Mouse (Mus musculus) retina, postnatal 7 days (tissue): ENCODE results near the gene Krt19.

Source experiments
- DNase-seq: peaks from one replicate; pipeline ENCODE4 v3.0.0-alpha.2; 2012; ENCODE audit warnings: low read depth, low spot score

The Krt19 gene

GRCm38 (mm10) chr11:100137693-100138092, 10.8 kb downstream of the Krt19 start:
- no peak for DNase-seq

- no peak for DNase-seq
These were observed 11.9 kb downstream of the Krt19 start for GRCm38 (mm10) chr11:100136559-100136958.

- DNase-seq, result no peak
These were observed 12.7 kb downstream of the Krt19 start, which contains the start of gene Krt15 for GRCm38 (mm10) chr11:100135731-100136130. Gene Krt15, minus strand, starts transcription at chr11:100135928.

- no peak for DNase-seq
These were observed 23.6 kb downstream of the Krt19 start for GRCm38 (mm10) chr11:100124901-100125300.

GRCm38 (mm10) chr11:100121466-100121865, 27.0 kb downstream of the Krt19 start, which contains the start of gene Krt13:
Gene Krt13, minus strand, starts transcription at chr11:100121566.
- DNase-seq, result no peak

GRCm38 (mm10) chr11:100120331-100120730, 28.1 kb downstream of the Krt19 start:
- no peak for DNase-seq

- no peak for DNase-seq
These were observed 34.8 kb downstream of the Krt19 start for GRCm38 (mm10) chr11:100113742-100114029.

- no peak for DNase-seq
These were observed 35.3 kb downstream of the Krt19 start for GRCm38 (mm10) chr11:100112935-100113741.

- no peak for DNase-seq
These were observed 42.8 kb downstream of the Krt19 start, which contains the start of gene Krt36 for GRCm38 (mm10) chr11:100105576-100106122. Gene Krt36, minus strand, starts transcription at chr11:100105626.

- DNase-seq, result no peak
These were observed 45.6 kb downstream of the Krt19 start for GRCm38 (mm10) chr11:100102693-100103429.

- no peak for DNase-seq
These were observed 48.1 kb downstream of the Krt19 start for GRCm38 (mm10) chr11:100100391-100100790.

GRCm38 (mm10) chr11:100097819-100098218, 50.6 kb downstream of the Krt19 start:
- DNase-seq, result no peak

- DNase-seq, result no peak
These were observed 52.3 kb downstream of the Krt19 start, which contains the start of gene Krt35 for GRCm38 (mm10) chr11:100096141-100096540. Gene Krt35, minus strand, starts transcription at chr11:100096241.
